Mouse (Mus musculus) ES-E14 (cell line): ENCODE data around the gene Bricd5. TPM values are rescaled to one million over a fixed set of nuclear protein-coding genes. Genes with fewer than 3 reads are reported as not detected.

Source experiments
- DNase-seq: peaks from one replicate; pipeline ENCODE4 v3.0.0-alpha.2; 2013; ENCODE audit warnings: low read depth, low spot score
- H3K27ac ChIP-seq: 2 replicates; pipeline ENCODE4 v1.5.1; 2012; ENCODE audit warnings: low read depth, mild to moderate bottlenecking, low read length, moderate library complexity, mixed read lengths; ENCODE audit not compliant: poor library complexity, insufficient read depth, severe bottlenecking
- H3K36me3 ChIP-seq: 2 replicates; pipeline ENCODE4 v1.6.1; 2012; ENCODE audit warnings: mild to moderate bottlenecking, low read length, moderate library complexity, mixed read lengths; ENCODE audit not compliant: control insufficient read depth, poor library complexity, insufficient read depth, severe bottlenecking
- H3K4me1 ChIP-seq, 2 experiments: fragments of 150-350 bp in 1 of 2; sonication (generic) in 1 of 2; 2 replicates each; pipeline ENCODE4 v1.6.1; 2012; ENCODE audit warnings: low read length in 2 of 2, mild to moderate bottlenecking in 1 of 2, mixed read lengths in 1 of 2; ENCODE audit not compliant: control insufficient read depth in 2 of 2, insufficient read depth in 2 of 2, poor library complexity in 1 of 2
- H3K4me3 ChIP-seq, 2 experiments: fragments of 150-350 bp in 1 of 2; sonication (generic) in 1 of 2; 2 replicates each; pipeline ENCODE4 v1.5.1; 2012; ENCODE audit warnings: low read length in 2 of 2, low read depth in 1 of 2, mild to moderate bottlenecking in 1 of 2, mixed read lengths in 1 of 2; ENCODE audit not compliant: insufficient read depth in 1 of 2, poor library complexity in 1 of 2, severe bottlenecking in 1 of 2
- H3K9ac ChIP-seq: 2 replicates; pipeline ENCODE4 v1.6.1; 2012; ENCODE audit warnings: low read depth, mild to moderate bottlenecking, low read length, mixed read lengths; ENCODE audit not compliant: poor library complexity, insufficient read depth, severe bottlenecking
- H3K9me3 ChIP-seq: fragments of 150-350 bp; sonication (generic); 2 replicates; pipeline ENCODE4 v1.6.1; 2012; ENCODE audit warnings: low read depth, mild to moderate bottlenecking, low read length; ENCODE audit not compliant: control insufficient read depth, insufficient read depth
- CHD2 ChIP-seq: IDR thresholded peaks from 2 replicates; pipeline ENCODE4 v1.6.1; 2014; ENCODE audit warnings: mild to moderate bottlenecking, low read depth, low read length, inconsistent platforms
- HCFC1 ChIP-seq: IDR thresholded peaks from 2 replicates; pipeline ENCODE4 v1.6.1; 2012; ENCODE audit warnings: low read length, inconsistent platforms, borderline replicate concordance; ENCODE audit not compliant: insufficient read depth
- MAFK ChIP-seq: IDR thresholded peaks from 2 replicates; pipeline ENCODE4 v1.6.1; 2014; ENCODE audit warnings: mild to moderate bottlenecking, low read depth, low read length, inconsistent platforms; ENCODE audit not compliant: insufficient read depth
- ZC3H11A ChIP-seq: IDR thresholded peaks from 2 replicates; pipeline ENCODE4 v1.6.1; 2012; ENCODE audit warnings: low read depth, mild to moderate bottlenecking, inconsistent platforms, low read length, borderline replicate concordance
- ZNF384 ChIP-seq: IDR thresholded peaks from 2 replicates; pipeline ENCODE4 v1.6.1; 2012; ENCODE audit warnings: low read depth, low read length, inconsistent platforms
- in situ Hi-C, 2 experiments: fragments of 600-800 bp; cut with MboI; formaldehyde crosslinking; loops; one replicate each; pipeline ENCODE4 v1.15.1; 2025; ENCODE audit warnings: low sequenced_read_pairs in 2 of 2, inconsistent platforms in 1 of 2; ENCODE audit not compliant: unreplicated experiment in 2 of 2
- total RNA-seq: library from RNA; depleted of rRNA; stranded (reverse); fragments of 300-350 nt; gene quantifications from 2 replicates; pipeline ENCODE4 v1.2.3, GENCODE M21; 2012

The Bricd5 gene
- total RNA-seq, 1 experiment: 1.4 TPM

- Histone ChIP-seq H3K4me1 (peaks cover 0 to 2% of the 10 kb centered on the region in 2 experiments; a peak in 1 of 4 replicates), H3K9ac (no peak overlapping the region), H3K36me3 (peaks cover 63% of the 10 kb centered on the region), H3K27ac (no peak overlapping the region), H3K4me3 (no peak overlapping the region), H3K9me3 (no peaks in the 10 kb centered on the region)
- in situ Hi-C loops: no loop called here
- no peak for TF ChIP-seq ZC3H11A
- no peak for DNase-seq
Measured at GRCm38 (mm10) chr17:24446590-24446989, 27.1 kb upstream of the Bricd5 start.

DNA sequence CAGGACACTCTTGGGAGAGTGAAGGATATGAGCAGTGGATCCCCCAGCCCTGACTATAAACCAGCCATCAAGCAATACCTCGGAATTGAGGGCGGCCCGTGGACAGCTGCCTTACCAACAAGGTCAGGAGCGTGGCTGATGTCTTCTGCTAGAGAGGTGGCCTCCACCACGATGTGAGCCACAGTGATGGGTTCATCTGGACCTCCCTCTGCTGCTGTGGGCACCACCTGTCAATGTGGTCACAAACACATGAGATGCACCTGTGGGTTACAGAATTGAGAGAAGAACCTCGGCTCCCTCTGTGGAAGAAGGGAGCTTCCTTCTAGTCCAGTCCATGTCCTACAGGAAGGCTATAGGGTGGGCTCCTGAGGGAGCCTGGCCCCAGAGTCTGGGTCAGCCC lies 24.2 kb upstream of the Bricd5 start:
- no peak for TF ChIP-seq MAFK
- no peak for TF ChIP-seq CHD2
- TF ChIP-seq ZNF384: no peak
- TF ChIP-seq HCFC1: no peak
- no peak for TF ChIP-seq ZC3H11A
- no peak for DNase-seq
- in situ Hi-C loops: no loop called here
- peaks cover 52% of the 10 kb centered on the region for H3K36me3 ChIP-seq
- H3K4me3 ChIP-seq: no peak overlapping the region
- H3K4me1 ChIP-seq: 0 out of 4 replicates have a peak, but pooled peaks cover 0 to 2% of the 10 kb centered on the region in 2 experiments
- no peak overlapping the region for H3K27ac ChIP-seq
- H3K9me3 ChIP-seq: no peaks in the 10 kb centered on the region
- H3K9ac ChIP-seq: no peak overlapping the region

- H3K9ac ChIP-seq: no peak overlapping the region
- in situ Hi-C loops: no loop called here
- peaks cover 36% of the 10 kb centered on the region; the same call in 1 of the 2 replicates for H3K36me3 ChIP-seq
Measured at GRCm38 (mm10) chr17:24451220-24451619, 22.5 kb upstream of the Bricd5 start.

DNA sequence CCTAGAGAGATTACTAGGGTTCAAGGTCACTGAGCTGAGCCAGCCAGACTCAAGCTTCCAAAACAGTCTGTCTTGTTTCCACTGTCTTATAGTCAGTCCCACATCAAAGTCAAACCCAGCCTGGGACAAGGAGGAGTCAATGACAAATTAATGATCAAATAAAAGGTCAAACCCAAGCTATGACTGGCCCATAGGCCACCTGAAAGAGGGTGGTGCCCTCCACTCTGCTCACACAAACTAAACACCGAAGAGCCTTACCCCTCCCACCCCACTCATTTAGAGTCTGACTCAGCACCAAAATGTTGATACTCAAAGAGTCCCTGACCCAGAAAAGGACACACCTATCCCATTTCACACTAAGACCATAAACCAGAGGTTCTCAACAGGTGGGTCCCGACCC lies 20.3 kb upstream of the Bricd5 start:
- no peak for DNase-seq
- in situ Hi-C loops: no loop called here
- Histone ChIP-seq H3K9me3 (no peaks in the 10 kb centered on the region), H3K36me3 (peaks cover 16% of the 10 kb centered on the region; the same call in 1 of the 2 replicates), H3K9ac (no peak overlapping the region), H3K4me3 (no peak overlapping the region), H3K27ac (no peak overlapping the region), H3K4me1 (0 out of 4 replicates have a peak, but pooled peaks cover 0 to 2% of the 10 kb centered on the region in 2 experiments)
- no peak for TF ChIP-seq ZC3H11A
- no peak for TF ChIP-seq HCFC1
- 0 out of 2 replicates have a peak, but pooled peaks have one; percentile 60 for TF ChIP-seq CHD2
- TF ChIP-seq ZNF384: no peak

More at GRCm38 (mm10) chr17:24451220-24451619, 22.5 kb upstream of the Bricd5 start:
- no peak for DNase-seq
- H3K9me3 ChIP-seq: no peaks in the 10 kb centered on the region
- H3K27ac ChIP-seq: no peak overlapping the region
- H3K4me1 ChIP-seq: 0 out of 4 replicates have a peak, but pooled peaks cover 0 to 2% of the 10 kb centered on the region in 2 experiments
- no peak overlapping the region for H3K4me3 ChIP-seq
- TF ChIP-seq HCFC1: no peak
- TF ChIP-seq ZC3H11A: no peak
- no peak for TF ChIP-seq CHD2
- TF ChIP-seq MAFK: no peak
- no peak for TF ChIP-seq ZNF384
